Mouse (Mus musculus): ENCODE measurements around the gene Olfr90.

- TF ChIP-seq POLR2A (IDR thresholded peaks at IDR 0.05; ENCODE audit: borderline replicate concordance, low read depth, low read length) (no peak), CTCF (IDR thresholded peaks at IDR 0.05; ENCODE audit: low read depth, low read length) (no peak)
Measured at GRCm38 (mm10) chr17:37093289-37093688, 5.0 kb upstream of the Olfr90 start.
